Mouse (Mus musculus) fibroblast of lung, adult 2 months (primary cell): ENCODE data around the gene Cebpz.

Experiments
- DNase-seq: peaks from one replicate; pipeline ENCODE4 v3.0.0-alpha.2; 2011; ENCODE audit warnings: low read depth

Cebpz gene

DNA sequence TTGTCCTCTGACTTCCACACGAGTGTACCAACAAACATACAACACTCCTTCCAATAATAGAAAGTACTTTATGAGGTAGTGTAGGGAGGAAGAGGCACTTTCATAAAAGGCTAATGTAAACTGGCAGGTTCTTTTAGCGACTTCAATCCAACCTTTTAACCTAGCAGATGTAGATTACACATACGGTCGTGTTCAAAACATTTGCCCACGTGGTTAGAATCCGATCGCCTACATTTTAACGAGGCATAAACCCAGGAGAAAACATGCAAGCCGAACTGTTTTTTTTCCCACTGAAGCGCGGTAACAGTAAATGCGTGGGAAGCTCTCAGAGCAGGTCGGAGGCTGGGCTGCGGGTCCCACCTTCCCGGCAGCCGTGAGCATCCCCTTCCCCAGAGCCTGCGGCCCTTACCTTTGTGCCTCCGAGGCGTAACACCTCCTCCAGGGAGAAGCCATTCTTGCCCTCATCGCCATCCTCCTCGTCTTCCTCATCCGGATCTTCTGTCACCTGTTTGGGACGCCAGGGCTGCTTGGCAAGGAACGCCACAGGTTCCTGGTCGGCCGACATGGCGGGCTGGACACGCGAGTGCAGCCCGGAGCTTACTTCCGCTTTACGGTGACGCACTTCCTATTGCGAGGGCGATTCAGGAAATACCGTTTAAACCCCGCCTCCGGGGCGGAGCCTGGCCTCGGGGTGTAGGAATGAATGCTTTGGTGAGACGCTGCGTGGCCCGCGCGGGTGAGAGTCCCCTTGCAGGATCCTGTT, at the start of gene Cebpz, which contains the start of gene Ndufaf7:
Cebpz (minus strand) TSS at position 601 of the 763 bp plus-strand sequence.
Ndufaf7 (plus strand) TSS at position 671 of the 763 bp plus-strand sequence.
- peak; percentile 92 for DNase-seq

- DNase-seq: no peak
Measured at GRCm38 (mm10) chr17:78983736-78984135, 46.9 kb upstream of the Cebpz start.

DNA sequence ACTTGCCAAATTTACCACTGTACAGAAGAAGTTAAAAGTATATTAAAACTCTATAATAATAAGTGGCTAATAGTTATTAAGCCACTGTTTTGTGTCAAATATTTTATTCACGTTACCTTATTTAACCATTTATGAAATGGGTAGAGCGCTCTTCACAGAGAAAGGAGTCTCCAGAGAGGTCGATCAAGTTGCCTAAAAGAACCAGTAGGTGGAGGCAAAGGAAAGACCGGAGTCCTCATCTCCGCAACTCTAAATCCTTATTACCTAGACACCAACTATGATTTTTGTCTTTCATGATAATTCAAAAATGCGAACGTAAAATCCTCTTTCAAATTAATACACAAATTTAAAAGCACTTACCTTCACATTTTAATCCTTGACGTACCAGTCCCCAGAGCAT, 46.3 kb upstream of the Cebpz start:
- no peak for DNase-seq

GRCm38 (mm10) chr17:78968500-78968899, 31.6 kb upstream of the Cebpz start:
- no peak for DNase-seq

GRCm38 (mm10) chr17:78966092-78966883, 29.4 kb upstream of the Cebpz start:
- DNase-seq: no peak

- no peak for DNase-seq
Measured at GRCm38 (mm10) chr17:78964387-78964786, 27.5 kb upstream of the Cebpz start.

DNA sequence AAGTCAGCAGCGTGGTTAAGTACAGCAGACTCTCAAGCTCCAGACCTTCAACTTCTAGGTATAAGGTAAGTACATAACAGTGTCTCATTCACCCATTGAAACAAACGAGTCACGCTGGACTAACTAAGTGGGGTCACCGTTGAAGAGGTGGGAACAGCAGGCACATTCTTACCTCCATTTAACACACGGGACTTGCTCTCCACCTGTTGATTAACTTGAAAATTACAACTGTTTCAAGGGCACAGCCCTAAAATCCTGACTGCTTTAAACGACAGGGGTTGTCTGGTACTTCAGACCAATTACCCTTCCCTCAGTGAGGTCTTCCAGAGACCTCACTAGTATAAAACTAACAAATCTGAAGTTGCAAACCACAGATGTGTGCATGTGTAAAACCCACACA, 22.6 kb upstream of the Cebpz start:
- DNase-seq: no peak

- DNase-seq: no peak
Measured at GRCm38 (mm10) chr17:78953240-78953639, 16.4 kb upstream of the Cebpz start.

DNA sequence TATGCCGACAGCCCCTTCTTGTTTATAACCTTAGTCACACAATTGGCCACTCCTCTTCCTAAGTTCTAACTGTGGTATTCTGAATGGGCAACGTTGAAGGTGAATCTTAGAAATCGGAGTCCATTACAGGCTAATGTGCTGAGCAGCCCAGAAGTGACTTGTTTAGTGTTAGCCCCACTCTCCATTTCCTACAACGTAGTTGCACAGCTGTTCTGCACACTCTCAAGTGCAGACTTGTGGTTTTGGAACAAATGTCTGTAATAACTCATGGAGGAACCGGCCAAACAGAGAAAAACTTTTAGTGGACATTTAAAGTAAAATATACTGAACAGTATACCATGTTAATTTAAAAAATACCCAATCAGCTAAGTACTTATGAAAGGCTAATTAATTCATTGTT, 15.2 kb upstream of the Cebpz start:
- DNase-seq: no peak

DNA sequence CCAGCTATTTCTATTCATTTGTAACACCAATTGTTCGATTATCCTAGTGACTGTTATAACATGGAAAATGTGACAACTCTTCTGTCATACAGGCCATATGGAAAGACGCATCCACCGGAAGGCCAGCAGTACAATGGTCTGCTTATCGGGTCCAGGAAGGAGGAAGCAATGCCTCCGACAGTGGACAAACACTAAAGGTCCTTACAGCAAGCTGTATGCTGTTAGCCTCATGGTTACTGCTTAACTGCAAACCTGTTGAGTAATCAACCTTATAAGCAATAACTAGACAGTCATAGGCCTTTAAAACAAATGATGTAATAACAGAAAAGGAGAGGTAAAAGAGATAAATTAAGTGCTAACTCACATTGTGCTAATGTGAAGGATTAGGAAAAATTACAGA, 14.4 kb upstream of the Cebpz start:
- no peak for DNase-seq

DNA sequence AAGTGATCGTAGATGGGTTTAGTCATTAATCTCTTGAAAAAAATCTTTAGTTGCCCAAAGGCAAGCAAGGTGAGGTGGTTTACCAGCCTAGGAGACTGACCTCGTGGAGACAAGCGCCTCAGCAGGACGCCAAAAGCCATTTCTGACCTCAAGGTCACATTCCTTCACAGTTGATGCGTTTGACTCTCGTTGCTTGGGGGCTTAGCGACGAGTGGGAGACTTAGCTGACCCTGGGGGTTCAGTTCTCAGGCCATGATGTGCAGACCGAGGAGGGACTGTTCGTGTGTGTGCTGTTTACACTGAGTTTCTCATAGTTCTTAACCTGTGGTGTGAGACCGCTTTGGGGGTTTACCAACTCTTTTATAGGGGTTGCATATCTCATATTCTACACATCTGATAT, 5.7 kb upstream of the Cebpz start:
- no peak for DNase-seq

DNA sequence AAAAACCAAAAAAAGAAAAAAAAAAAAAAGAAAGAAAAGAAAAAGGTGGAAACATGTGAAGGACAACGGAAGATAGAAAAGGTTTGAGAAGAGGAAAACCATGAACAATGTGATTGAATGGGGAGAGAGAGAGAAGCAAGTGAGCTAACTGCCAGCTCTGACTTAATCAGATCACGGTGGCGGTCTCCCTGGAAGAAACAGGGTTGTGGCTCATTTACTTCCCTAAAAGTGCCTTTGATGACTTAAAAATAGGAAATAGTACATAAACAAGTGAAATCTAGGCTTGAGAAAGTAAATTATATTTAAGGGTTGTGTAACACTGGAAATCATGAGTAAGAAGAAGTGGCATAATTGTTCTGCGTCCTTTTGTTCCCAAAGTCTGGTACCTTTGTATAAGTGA, 2.1 kb upstream of the Cebpz start:
- no peak for DNase-seq

- no peak for DNase-seq
Measured at GRCm38 (mm10) chr17:78937229-78937853, 475 bp upstream of the Cebpz start.

DNA sequence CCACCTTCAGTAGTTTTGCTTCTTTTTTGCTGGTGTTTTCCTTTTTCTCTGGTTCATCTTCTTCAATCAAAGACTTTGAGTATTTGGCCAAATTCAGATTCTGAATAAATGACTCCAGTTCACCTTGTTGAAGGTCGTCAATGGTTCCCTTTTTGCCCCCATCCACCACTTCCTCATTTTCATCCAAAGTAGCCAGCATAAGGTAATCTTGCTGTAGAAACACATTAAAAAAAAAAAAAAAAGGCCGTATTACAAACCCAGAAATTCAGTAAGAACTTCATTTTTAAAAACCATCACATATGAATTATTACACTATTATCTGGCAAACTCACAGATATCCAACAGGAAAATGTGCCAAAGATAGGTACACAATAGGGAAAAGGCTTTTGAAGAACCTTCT, 1.0 kb downstream of the Cebpz start:
- DNase-seq: no peak

DNA sequence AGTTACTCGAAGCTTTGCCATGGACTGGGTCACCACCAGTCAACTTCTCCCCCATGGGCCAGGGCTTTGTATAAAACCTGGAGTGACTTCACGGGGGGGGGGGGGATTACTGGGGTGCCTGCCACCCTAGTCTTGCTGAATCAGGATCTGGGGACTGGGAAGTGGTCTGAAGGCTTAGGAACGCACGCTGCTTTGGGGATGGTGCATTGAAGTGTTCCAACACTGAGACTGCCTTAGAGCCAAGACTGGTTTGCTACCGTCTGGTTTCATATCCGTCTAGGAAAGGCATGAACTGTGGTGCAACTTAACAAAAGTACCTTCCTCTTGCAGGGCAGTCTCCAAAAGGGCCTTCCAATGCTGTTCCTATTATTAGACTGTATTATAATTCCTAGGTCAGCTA, 19.2 kb downstream of the Cebpz start:
- no peak for DNase-seq

DNA sequence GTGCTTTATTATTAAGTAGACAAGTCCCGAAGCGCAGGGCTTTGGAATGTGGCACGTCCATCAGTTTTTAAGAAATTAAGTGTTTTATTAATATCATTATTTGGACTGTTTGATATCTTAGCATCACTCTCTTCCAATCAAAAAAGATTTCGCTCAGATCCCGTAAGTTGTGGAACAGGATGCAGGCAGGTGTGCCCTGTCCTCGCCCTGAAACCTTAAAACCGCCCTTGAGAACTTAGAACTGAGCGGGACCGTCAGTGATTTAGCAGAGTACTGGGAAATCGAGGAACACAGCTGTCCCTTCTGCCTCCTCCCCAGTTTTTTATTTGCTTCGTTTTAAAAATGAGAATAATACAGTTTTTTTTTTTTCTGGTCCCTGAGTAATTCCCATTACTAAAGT, 20.0 kb downstream of the Cebpz start:
- no peak for DNase-seq

DNA sequence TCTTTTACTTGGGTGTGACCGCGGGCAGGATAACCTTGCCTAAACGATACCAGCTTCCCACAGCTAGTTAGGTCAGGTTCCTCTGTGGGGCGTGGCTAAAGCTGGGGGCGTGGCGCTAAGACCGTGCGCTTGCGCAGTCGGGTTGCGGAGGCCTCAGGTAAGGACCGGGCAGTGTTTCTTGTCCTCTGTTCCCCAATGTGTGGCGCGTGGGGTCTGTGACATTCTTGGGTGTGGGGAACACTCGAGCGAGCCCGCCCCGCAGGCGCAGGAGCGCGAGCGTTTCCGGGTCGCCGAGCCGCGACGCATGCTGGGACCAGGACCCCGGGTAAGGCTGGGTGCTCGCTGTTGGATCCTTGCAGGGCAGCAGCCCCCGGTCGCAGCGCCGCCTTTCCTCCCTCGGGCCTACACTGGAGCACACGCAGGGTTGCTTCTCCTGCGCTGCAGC, 20.5 kb downstream of the Cebpz start, which contains the start of gene Cebpzos:
Cebpzos (plus strand) TSS at position 132 of the 445 bp plus-strand sequence.
- peak; percentile 64 for DNase-seq

DNA sequence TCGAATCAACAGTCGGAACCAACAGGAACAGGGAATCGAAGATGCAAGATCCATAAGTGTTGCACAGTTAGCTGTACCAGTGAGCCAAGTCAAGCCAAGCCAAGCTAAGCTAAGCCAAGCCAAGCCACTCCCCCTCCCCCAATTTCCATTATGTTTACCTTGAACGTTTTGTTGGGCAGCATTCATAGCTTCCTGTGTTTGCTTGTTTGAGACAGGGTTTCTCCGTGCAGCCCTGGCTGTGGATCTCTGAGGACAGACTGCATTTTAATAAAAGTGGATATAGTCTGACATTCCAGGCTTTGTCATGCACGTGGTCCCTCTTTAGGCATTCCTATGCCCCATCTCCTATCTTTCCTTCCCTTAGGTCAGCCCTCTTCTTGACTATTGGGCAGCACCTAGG, 21.1 kb downstream of the Cebpz start:
- no peak for DNase-seq

- no peak for DNase-seq
Measured at GRCm38 (mm10) chr17:78913921-78914320, 22.9 kb downstream of the Cebpz start.

DNA sequence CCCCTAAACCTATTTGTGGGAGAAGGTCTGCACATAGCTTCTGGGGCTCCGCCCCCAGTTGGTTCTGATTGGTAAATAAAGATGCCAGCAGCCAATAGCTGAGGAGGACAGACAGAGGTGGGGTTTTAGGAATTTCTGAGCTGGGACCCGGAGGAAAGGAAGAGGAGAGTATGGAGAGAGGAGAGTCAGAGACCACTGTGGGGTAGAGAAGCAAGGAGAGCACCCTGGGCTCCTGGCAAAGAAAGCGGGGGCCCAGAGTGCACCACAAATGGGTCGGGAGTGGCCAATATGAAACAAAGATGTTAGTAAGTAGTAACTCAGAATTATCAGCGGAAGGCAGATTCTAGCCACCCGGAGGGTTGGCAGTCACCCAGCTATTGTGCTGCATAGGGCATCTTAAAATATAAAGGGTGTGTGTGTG, 24.0 kb downstream of the Cebpz start:
- DNase-seq: no peak

GRCm38 (mm10) chr17:78909374-78909773, 27.5 kb downstream of the Cebpz start:
- DNase-seq: no peak

GRCm38 (mm10) chr17:78906892-78907291, 30.0 kb downstream of the Cebpz start, which contains the start of gene Sult6b1:
Gene Sult6b1, minus strand, starts transcription at chr17:78906992.
- DNase-seq: no peak

GRCm38 (mm10) chr17:78903158-78903557, 33.7 kb downstream of the Cebpz start:
- DNase-seq: no peak
